Mouse (Mus musculus) liver, embryonic 14.5 days (tissue): ENCODE measurements around the gene Ern2. TPM values are rescaled to one million over a fixed set of nuclear protein-coding genes. Genes with fewer than 3 reads are reported as not detected.

Source experiments
- ATAC-seq: fragments of 200-750 bp; cut with Nextera tagmentation; 2 replicates; pipeline ENCODE4 v1.8.0; 2017; ENCODE audit warnings: moderate number of reproducible peaks, mild to moderate bottlenecking, moderate library complexity; ENCODE audit not compliant: insufficient read depth
- DNase-seq, 3 experiments: peaks; one replicate each; pipeline ENCODE4 v3.0.0-alpha.2; 2012 to 2013; ENCODE audit warnings: low read depth in 3 of 3, low spot score in 3 of 3
- H3K27ac ChIP-seq: fragments of 300-500 bp; sonication (generic); 2 replicates; pipeline ENCODE4 v1.5.1; 2014; ENCODE audit warnings: moderate library complexity, mild to moderate bottlenecking, control low read depth, inconsistent platforms
- H3K27me3 ChIP-seq: fragments of 300-500 bp; sonication (generic); 2 replicates; pipeline ENCODE4 v1.6.1; 2014; ENCODE audit warnings: mild to moderate bottlenecking, low read length, moderate library complexity; ENCODE audit not compliant: control insufficient read depth, insufficient read depth
- H3K36me3 ChIP-seq: fragments of 300-500 bp; sonication (generic); replicated peaks from 2 replicates; pipeline ENCODE4 v1.6.1; 2014; ENCODE audit warnings: low read depth; ENCODE audit not compliant: control insufficient read depth, insufficient read depth
- H3K4me1 ChIP-seq, 2 experiments: fragments of 200-500 bp in 1 of 2; fragments of 300-500 bp in 1 of 2; sonication (generic) in 1 of 2; replicated peaks; 2 replicates each; pipeline ENCODE4 v1.6.1; 2012 to 2014; ENCODE audit warnings: antibody characterized with exemption in 1 of 2, inconsistent platforms in 1 of 2, low read length in 1 of 2; ENCODE audit not compliant: control insufficient read depth in 2 of 2, insufficient read depth in 2 of 2
- H3K4me2 ChIP-seq: fragments of 300-500 bp; sonication (generic); 2 replicates; pipeline ENCODE4 v1.6.1; 2014; ENCODE audit warnings: low read depth, mild to moderate bottlenecking, control low read depth, moderate library complexity
- H3K4me3 ChIP-seq, 2 experiments: fragments of 200-500 bp in 1 of 2; fragments of 300-500 bp in 1 of 2; sonication (generic) in 1 of 2; 2 replicates each; pipeline ENCODE4 v1.5.1; 2012 to 2014; ENCODE audit warnings: low read depth in 2 of 2, low read length in 2 of 2, mild to moderate bottlenecking in 2 of 2, control low read depth in 1 of 2, inconsistent platforms in 1 of 2, moderate library complexity in 1 of 2; ENCODE audit not compliant: insufficient read depth in 1 of 2
- H3K9ac ChIP-seq: fragments of 300-500 bp; sonication (generic); replicated peaks from 2 replicates; pipeline ENCODE4 v1.6.1; 2014; ENCODE audit warnings: mild to moderate bottlenecking, control low read depth, moderate library complexity
- H3K9me3 ChIP-seq: fragments of 300-500 bp; sonication (generic); 2 replicates; pipeline ENCODE4 v1.6.1; 2016; ENCODE audit warnings: low read length, mixed read lengths; ENCODE audit not compliant: control insufficient read depth
- CTCF ChIP-seq: IDR thresholded peaks from 2 replicates; pipeline ENCODE4 v1.5.1; 2016; ENCODE audit warnings: antibody characterized with exemption, low read depth, control low read depth
- EP300 ChIP-seq: IDR thresholded peaks from 2 replicates; pipeline ENCODE4 v1.6.1; 2016; ENCODE audit warnings: antibody characterized with exemption, low read depth
- WGBS: fragments of 180-500 bp; shearing (Covaris S2); extraction: QIAGEN DNeasy Blood & Tissue Kit; methylation state at CpG from one replicate; pipeline ENCODE4 v1.1.7; 2014; ENCODE audit not compliant: insufficient replicate concordance; 5-methylcytosine and 5-hydroxymethylcytosine counted together
- polyA plus RNA-seq, 2 experiments: library from polyadenylated mRNA; depleted of rRNA in 1 of 2; stranded (reverse) in 1 of 2; unstranded in 1 of 2; fragments of >200 nt; fragmentation: Nextera tagmentation in 1 of 2; extraction: Ambion mirVana in 1 of 2; gene quantifications; 2 replicates each; pipeline versions ENCODE4 v1.2.1 to v1.2.3; 2012 to 2014

Ern2 gene
- polyA plus RNA-seq (2012; rRNA removed) (0.01 TPM in 1 of 2 replicates, not detected in the other), polyA plus RNA-seq (2014; fragmentation: Nextera tagmentation; extraction: Ambion mirVana) (not detected in 2 replicates)

DNA sequence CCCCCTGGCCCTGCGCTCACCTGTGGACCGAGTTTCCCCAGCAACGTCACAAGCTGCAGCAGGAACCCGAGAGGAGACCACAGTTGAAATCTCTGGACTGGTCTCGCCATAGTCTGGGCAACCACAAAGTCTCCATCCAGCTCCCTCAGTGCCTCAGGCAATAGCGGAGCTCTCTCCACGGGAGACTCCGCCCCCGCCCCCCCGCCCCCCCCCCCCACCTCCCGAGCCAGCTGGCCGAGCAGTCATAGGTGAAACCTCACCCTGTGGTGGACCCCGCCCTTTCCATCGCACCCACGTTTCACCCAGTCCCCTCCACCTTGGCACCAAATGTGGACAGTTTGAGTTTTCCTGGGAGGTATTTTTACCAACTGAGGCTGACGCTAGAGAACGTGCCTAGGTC is at the start of gene Ern2:
Ern2 (minus strand) TSS at position 165 of the 400 bp plus-strand sequence.
- Histone ChIP-seq H3K4me1 (no peaks in the 10 kb centered on the region), H3K4me2 (no peak within 1 kb of the TSS), H3K27ac (no peak within 1 kb of the TSS), H3K4me3 (no peak within 1 kb of the TSS), H3K9ac (no peak within 1 kb of the TSS), H3K9me3 (no peaks in the 10 kb centered on the region), H3K27me3 (no peaks in the 10 kb centered on the region), H3K36me3 (no peaks in the 10 kb centered on the region)
- DNase-seq (no peak), ATAC-seq (no peak)
- 13% methylated on average over 17 of the region's 17 CpGs for WGBS
- no peak for TF ChIP-seq CTCF
- no peak for TF ChIP-seq EP300

DNA sequence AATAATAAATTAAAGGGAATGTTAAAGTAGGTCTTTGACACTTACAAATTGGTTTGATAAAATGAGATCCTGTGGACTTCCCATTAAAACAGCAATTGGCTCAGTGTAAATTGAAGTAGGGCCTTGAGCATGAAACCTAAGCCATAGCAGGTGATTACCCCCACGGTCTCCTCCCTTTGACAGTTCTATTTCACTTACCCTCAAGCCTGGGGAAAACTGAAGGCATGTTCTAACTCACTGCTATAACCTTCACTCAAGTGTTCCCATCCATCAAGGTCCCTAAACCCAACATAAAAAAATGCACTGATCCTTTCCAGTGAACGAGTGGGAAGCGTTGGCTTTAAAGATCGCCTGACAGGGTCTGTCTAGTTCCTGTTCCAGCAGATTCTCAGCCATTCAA is 44.9 kb upstream of the Ern2 start:
- ATAC-seq (no peak), DNase-seq (no peak)
- Histone ChIP-seq H3K4me1 (no peaks in the 10 kb centered on the region), H3K36me3 (no peaks in the 10 kb centered on the region), H3K4me2 (no peak overlapping the region), H3K9ac (no peak overlapping the region), H3K27me3 (no peaks in the 10 kb centered on the region), H3K27ac (no peak overlapping the region), H3K9me3 (no peaks in the 10 kb centered on the region), H3K4me3 (no peak overlapping the region)
- no peak for TF ChIP-seq CTCF
- TF ChIP-seq EP300: no peak
- 59% methylated on average over 4 of the region's 4 CpGs for WGBS

DNA sequence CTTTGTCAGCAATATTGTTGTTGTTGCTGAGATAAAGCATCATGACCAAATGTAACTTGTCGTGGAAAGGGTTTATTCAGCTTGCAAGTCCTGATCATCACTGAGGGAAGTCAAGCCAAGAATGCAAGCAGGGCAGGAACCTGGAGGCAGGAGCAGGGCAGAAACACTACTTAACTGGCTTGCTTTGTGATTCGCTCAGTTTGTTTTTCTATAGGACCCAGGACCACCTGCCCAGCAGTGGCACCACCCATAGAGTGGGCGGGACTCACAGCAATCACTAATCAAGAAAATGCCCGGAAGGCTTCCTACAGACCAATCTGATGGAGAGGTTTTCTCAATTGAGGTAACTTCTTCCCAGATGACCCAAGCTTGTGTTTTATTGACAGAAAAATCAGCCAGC is 43.9 kb upstream of the Ern2 start:
- H3K4me3 ChIP-seq: no peak overlapping the region
- H3K9me3 ChIP-seq: no peaks in the 10 kb centered on the region
- H3K27ac ChIP-seq: no peak overlapping the region
- H3K4me1 ChIP-seq: no peaks in the 10 kb centered on the region
- ATAC-seq (no peak), DNase-seq (no peak)
- no peak overlapping the region for H3K9ac ChIP-seq
- WGBS: 48% methylated on average over 4 of the region's 4 CpGs
- no peaks in the 10 kb centered on the region for H3K27me3 ChIP-seq
- no peaks in the 10 kb centered on the region for H3K36me3 ChIP-seq
- no peak overlapping the region for H3K4me2 ChIP-seq
- no peak for TF ChIP-seq EP300

DNA sequence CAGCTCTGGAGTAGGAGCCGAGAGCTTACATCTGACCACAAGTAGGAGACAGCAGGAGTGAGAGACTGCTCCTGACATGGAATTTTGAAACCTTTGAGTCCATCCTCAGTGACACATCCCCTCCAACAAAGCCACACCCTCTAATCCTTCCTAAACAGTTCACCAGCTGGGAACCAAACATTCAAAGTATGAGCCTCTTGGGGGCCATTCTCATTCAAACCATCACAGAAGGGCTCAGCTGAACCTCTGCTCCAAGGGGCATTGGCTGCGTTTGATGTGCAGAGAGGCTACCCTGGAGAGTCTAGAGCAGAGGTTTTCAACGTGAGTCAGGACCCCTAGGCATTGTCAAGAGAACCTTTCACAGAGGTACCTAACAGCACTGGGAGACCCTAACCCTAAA is 43.3 kb upstream of the Ern2 start:
- 47% methylated on average over 3 of the region's 3 CpGs for WGBS
- H3K4me3 ChIP-seq: no peak overlapping the region
- no peaks in the 10 kb centered on the region for H3K36me3 ChIP-seq
- no peak for TF ChIP-seq EP300
- no peak for TF ChIP-seq CTCF
- no peak overlapping the region for H3K27ac ChIP-seq
- no peak overlapping the region for H3K9ac ChIP-seq
- H3K4me2 ChIP-seq: no peak overlapping the region
- DNase-seq (no peak), ATAC-seq (no peak)
- H3K4me1 ChIP-seq: no peaks in the 10 kb centered on the region
- no peaks in the 10 kb centered on the region for H3K27me3 ChIP-seq
- H3K9me3 ChIP-seq: no peaks in the 10 kb centered on the region

DNA sequence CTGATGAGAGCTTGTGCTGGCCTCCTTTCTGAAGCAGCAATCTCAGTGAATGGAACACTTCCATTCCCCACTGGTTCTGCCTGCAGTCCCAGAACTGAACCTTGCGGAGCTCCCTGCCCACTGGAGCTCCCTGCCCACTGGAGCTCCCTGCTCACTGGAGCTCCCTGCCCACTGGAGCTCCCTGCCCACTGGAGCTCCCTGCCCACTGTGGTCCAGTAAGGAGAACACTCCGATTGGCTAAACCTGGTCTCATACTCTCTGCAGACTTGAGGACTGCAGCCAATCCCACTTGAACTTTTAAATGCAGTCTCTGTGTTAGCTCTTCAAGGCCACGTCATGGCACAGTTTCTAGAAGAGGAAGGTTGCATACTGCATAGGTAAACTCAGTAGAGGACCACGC is 40.7 kb upstream of the Ern2 start:
- Histone ChIP-seq H3K36me3 (no peaks in the 10 kb centered on the region), H3K4me3 (no peak overlapping the region), H3K4me1 (no peaks in the 10 kb centered on the region), H3K4me2 (no peak overlapping the region), H3K27me3 (no peaks in the 10 kb centered on the region), H3K9me3 (no peaks in the 10 kb centered on the region), H3K27ac (no peak overlapping the region), H3K9ac (no peak overlapping the region)
- ATAC-seq (no peak), DNase-seq (no peak)
- TF ChIP-seq EP300: no peak
- TF ChIP-seq CTCF: no peak
- WGBS: 70% methylated on average over 4 of the region's 4 CpGs
